Comparison of ENCODE assay signal across 11 mouse cellular contexts in genomic region chr5:124059677-124060076, GRCm38 (mm10). TPM values are rescaled to one million over a fixed set of nuclear protein-coding genes. Genes with fewer than 3 reads are reported as not detected.
DNase-seq lines count a peak whose midpoint lies in the region; ATAC-seq and TF ChIP-seq lines count a peak whose summit lies in the region.
"Had no signal": no experiment of that assay in that cellular context is flagged by ENCODE, and none has a peak within 500 bp of the region (broad histone marks: within the 10 kb centered on the region; RNA-seq: fewer than 3 reads in every experiment).

No protein-coding gene starts in this region.

- no peak for ATAC-seq in heart, embryonic 13.5 days (ENCODE audit: extremely low read depth, insufficient number of reproducible peaks, low FRiP score, low TSS enrichment)
- ATAC-seq in liver, postnatal 0 days = no peak
- no peak for ATAC-seq in cerebellum, adult (ENCODE audit: insufficient number of reproducible peaks, low FRiP score, low TSS enrichment)

- H3K4me2 ChIP-seq in heart, embryonic 13.5 days = no peak overlapping the region
- H3K4me2 ChIP-seq in liver, postnatal 0 days (ENCODE audit: low read depth, low read length) = peak overlapping the region; percentile 52

- no peak for TF ChIP-seq CTCF in kidney, adult 2 months (conservative IDR thresholded peaks at IDR 0.05; ENCODE audit: insufficient read depth, insufficient read length, low read depth, low read length)
- TF ChIP-seq CTCF in liver, postnatal 0 days (IDR thresholded peaks at IDR 0.05; ENCODE audit: low read depth) = no peak

- WGBS in kidney, adult 2 months = 68% methylated on average over 5 of the region's 5 CpGs
- 47% methylated on average over 5 of the region's 5 CpGs for WGBS in heart, embryonic 13.5 days
- WGBS in liver, postnatal 0 days (ENCODE audit: insufficient replicate concordance) = 43% methylated on average over 5 of the region's 5 CpGs

- no peak for TF ChIP-seq POLR2A in kidney, adult 2 months (IDR thresholded peaks at IDR 0.05; ENCODE audit: low read depth, low read length)

- peak; percentile 55 for DNase-seq in kidney, adult 2 months
- no peak for DNase-seq in kidney, adult 8-10 months
- DNase-seq in MEL-GATA-1-ER (ENCODE audit: extremely low read depth, low read depth) = peak; percentile 72
- peak; percentile 42 for DNase-seq in liver, postnatal 0 days
- DNase-seq in frontal cortex, postnatal 10 days (ENCODE audit: low spot score in 2 of 2) = no peak
- DNase-seq in left cerebral cortex, adult 18-20 months (ENCODE audit: low spot score in 2 of 2) = no peak
- DNase-seq: right cerebral cortex, adult 18-20 months; thymus, adult 18-20 months had no signal

- H3K9me3 ChIP-seq in heart, embryonic 13.5 days = 0 out of 2 replicates have a peak, but pooled peaks cover 6% of the 10 kb centered on the region
- peaks cover 4% of the 10 kb centered on the region for H3K9me3 ChIP-seq in liver, postnatal 0 days (ENCODE audit: low read length)

- H3K36me3 ChIP-seq in kidney, adult 2 months (ENCODE audit: control insufficient read depth, insufficient read depth, low read length) = no peaks in the 10 kb centered on the region
- H3K36me3 ChIP-seq in heart, embryonic 13.5 days = no peaks in the 10 kb centered on the region
- no peaks in the 10 kb centered on the region for H3K36me3 ChIP-seq in liver, postnatal 0 days (replicated peaks; ENCODE audit: insufficient read depth, low read length)

- no peak overlapping the region for H3K27ac ChIP-seq in kidney, adult 2 months (ENCODE audit: insufficient read depth, low read depth, low read length)
- peak overlapping the region; percentile 65 for H3K27ac ChIP-seq in heart, embryonic 13.5 days (replicated peaks)
- H3K27ac ChIP-seq in liver, postnatal 0 days (ENCODE audit: low read depth) = peak overlapping the region; percentile 75

- H3K4me1 ChIP-seq in kidney, adult 2 months (ENCODE audit: control insufficient read depth, insufficient read depth, low read length) = peaks cover 2% of the 10 kb centered on the region; the same call in 1 of the 2 replicates
- peaks cover 18% of the 10 kb centered on the region; the same call in 1 of the 2 replicates for H3K4me1 ChIP-seq in heart, embryonic 13.5 days
- H3K4me1 ChIP-seq in liver, postnatal 0 days (ENCODE audit: insufficient read depth) = peaks cover 6% of the 10 kb centered on the region; the same call in 1 of the 2 replicates

- no peak overlapping the region for H3K9ac ChIP-seq in heart, embryonic 13.5 days
- H3K9ac ChIP-seq in liver, postnatal 0 days (replicated peaks) = peak overlapping the region; percentile 51

- no peak overlapping the region for H3K4me3 ChIP-seq in kidney, adult 2 months (ENCODE audit: insufficient read depth, low read depth, low read length)
- H3K4me3 ChIP-seq in heart, embryonic 13.5 days = no peak overlapping the region
- no peak overlapping the region for H3K4me3 ChIP-seq in liver, postnatal 0 days (ENCODE audit: low read depth, low read length)

- no peak for TF ChIP-seq EP300 in liver, postnatal 0 days (IDR thresholded peaks at IDR 0.05; ENCODE audit: low read depth)

- no peaks in the 10 kb centered on the region for H3K27me3 ChIP-seq in kidney, adult 2 months (replicated peaks; ENCODE audit: control insufficient read depth, insufficient read depth, low read length)
- H3K27me3 ChIP-seq in heart, embryonic 13.5 days (replicated peaks) = no peaks in the 10 kb centered on the region
- no peaks in the 10 kb centered on the region for H3K27me3 ChIP-seq in liver, postnatal 0 days (ENCODE audit: insufficient read depth, low read length)
- H3K27me3 ChIP-seq: CH12.LX had no signal

RNA-seq across cellular contexts. Expression of gene Vps37b, which starts 27.6 kb away (rescaled TPM):
- polyA plus RNA-seq in kidney, adult 2 months (2012; rRNA removed) = 22.6 and 24.1 TPM in 2 replicates
- polyA plus RNA-seq in heart, embryonic 13.5 days (2015; fragmentation: Nextera tagmentation; extraction: Ambion mirVana) = 51.2 and 52.2 TPM in 2 replicates
- polyA plus RNA-seq in liver, postnatal 0 days (2015; fragmentation: Nextera tagmentation; extraction: Ambion mirVana) = 16.4 and 17.6 TPM in 2 replicates
- total RNA-seq in left cerebral cortex, adult 18-20 months (2021) = 10 to 100 TPM; 43.2 to 50.5 TPM

RNA-seq across cellular contexts. Expression of gene Abcb9, which starts 35.9 kb away (rescaled TPM):
- 8.1 and 8.5 TPM in 2 replicates for polyA plus RNA-seq in kidney, adult 2 months (2012; rRNA removed)
- 1.6 and 1.7 TPM in 2 replicates for polyA plus RNA-seq in heart, embryonic 13.5 days (2015; fragmentation: Nextera tagmentation; extraction: Ambion mirVana)
- polyA plus RNA-seq in liver, postnatal 0 days (2015; fragmentation: Nextera tagmentation; extraction: Ambion mirVana) = 3.7 and 3.8 TPM in 2 replicates
- total RNA-seq in left cerebral cortex, adult 18-20 months (2021) = 10 to 100 TPM; 53.1 to 57.1 TPM

RNA-seq across cellular contexts. Expression of gene Ogfod2, which starts 52.4 kb away (rescaled TPM):
- polyA plus RNA-seq in kidney, adult 2 months (2012; rRNA removed) = 54.9 and 71.9 TPM in 2 replicates
- 18.3 and 18.8 TPM in 2 replicates for polyA plus RNA-seq in heart, embryonic 13.5 days (2015; fragmentation: Nextera tagmentation; extraction: Ambion mirVana)
- 14.9 and 16.8 TPM in 2 replicates for polyA plus RNA-seq in liver, postnatal 0 days (2015; fragmentation: Nextera tagmentation; extraction: Ambion mirVana)
- 10 to 100 TPM; 36.3 to 39.2 TPM for total RNA-seq in left cerebral cortex, adult 18-20 months (2021)

RNA-seq across cellular contexts. Expression of gene Arl6ip4, which starts 56.2 kb away (rescaled TPM):
- 28.9 and 31.5 TPM in 2 replicates for polyA plus RNA-seq in kidney, adult 2 months (2012; rRNA removed)
- polyA plus RNA-seq in heart, embryonic 13.5 days (2015; fragmentation: Nextera tagmentation; extraction: Ambion mirVana) = 68.5 and 70.8 TPM in 2 replicates
- polyA plus RNA-seq in liver, postnatal 0 days (2015; fragmentation: Nextera tagmentation; extraction: Ambion mirVana) = 53.9 and 54.3 TPM in 2 replicates
- 10 to 100 TPM; 60.7 to 65.3 TPM for total RNA-seq in left cerebral cortex, adult 18-20 months (2021)

Comparison
In these comparisons a context has a peak if more than half of its experiments do, and no peak if none do; other contexts are left out.
1. DNase-seq: peak in kidney, adult 2 months (single experiment), MEL-GATA-1-ER (single experiment) and liver, postnatal 0 days (single experiment); none in kidney, adult 8-10 months (0 of 2), frontal cortex, postnatal 10 days (0 of 2) and left cerebral cortex, adult 18-20 months (0 of 2).